Mouse (Mus musculus): ENCODE data around the gene March6.

Gene March6

DNA sequence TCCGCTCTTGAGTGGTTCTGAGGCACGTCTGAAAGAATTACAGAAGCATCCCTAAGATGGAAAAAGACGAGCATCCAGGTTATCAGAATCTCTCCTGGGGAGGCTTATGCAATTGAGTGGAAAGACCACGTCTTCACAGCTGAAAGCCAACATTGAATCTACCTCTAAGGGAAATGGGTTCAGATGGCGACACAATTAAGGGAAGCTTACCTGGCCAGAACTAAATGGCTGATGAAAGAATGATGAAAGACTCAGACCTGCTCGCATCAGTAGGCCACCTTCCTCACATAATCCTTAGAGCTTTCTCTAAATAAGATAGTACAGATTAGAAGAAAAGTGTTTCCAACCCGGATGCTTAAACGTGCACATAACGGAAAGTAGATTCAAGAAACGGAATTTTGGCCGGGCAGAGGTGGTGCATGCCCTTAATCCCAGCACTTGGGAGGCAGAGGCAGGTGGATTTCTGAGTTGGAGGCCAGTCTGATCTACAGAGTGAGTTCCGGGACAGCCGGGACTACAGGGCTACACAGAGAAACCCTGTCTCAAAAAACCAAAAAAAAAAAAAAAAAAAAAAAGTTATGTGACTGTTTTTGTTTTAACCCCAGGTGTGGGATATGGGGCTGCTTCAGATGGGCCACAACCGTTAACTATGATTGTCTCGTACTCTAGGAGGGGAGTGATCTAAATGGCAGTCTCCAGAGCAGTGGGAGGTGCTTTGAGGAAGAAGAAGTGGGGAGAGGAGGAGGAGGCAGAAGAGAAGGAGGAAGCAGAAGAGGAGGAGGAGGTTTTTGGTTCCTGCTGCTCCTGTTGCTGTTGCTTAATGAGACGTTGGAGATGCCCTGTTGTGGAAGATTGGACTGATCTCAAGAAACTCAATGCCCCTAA lies 835 bp upstream of the March6 start:
- ChIA-PET POLR2A (interaction anchor here in 3 of 4 experiments (0.6 to 2.8 kb wide), 20 partner anchors 8 to 308 kb away, joined by 3 to 12 read pairs (median 3); partner anchors contain the start of genes Cct5 (in 2 of the 3), Fam173b (in 2 of the 3), Ropn1l (in 2 of the 3) and Dap (in 1 of the 3)), CTCF (interaction anchor here in 1 of 4 experiments (0.6 kb wide), 1 partner anchor 8 kb away, joined by 3 read pairs; no protein-coding TSS in a partner anchor)

GRCm38 (mm10) chr15:31529811-31530658 lies 818 bp downstream of the March6 start:
- ChIA-PET CTCF (no interaction called here), POLR2A (interaction anchor here in 2 of 4 experiments (0.9 to 1.8 kb wide), 4 partner anchors 27 to 71 kb away, joined by 3 to 7 read pairs (median 3); partner anchors contain the start of genes Cct5 (in 1 of the 2) and Fam173b (in 1 of the 2))

GRCm38 (mm10) chr15:31529103-31529502 lies 1.8 kb downstream of the March6 start:
- POLR2A ChIA-PET: interaction anchor here in 1 of 4 experiments (0.9 kb wide), 1 partner anchor 27 kb away, joined by 3 read pairs; no protein-coding TSS in a partner anchor
- CTCF ChIA-PET: no interaction called here

GRCm38 (mm10) chr15:31528477-31528876 lies 2.4 kb downstream of the March6 start:
- CTCF ChIA-PET: no interaction called here

GRCm38 (mm10) chr15:31526463-31526862 lies 4.4 kb downstream of the March6 start:
- POLR2A ChIA-PET: interaction anchor here in 1 of 4 experiments (1.0 to 1.3 kb wide), 2 partner anchors 9 to 36 kb away, joined by 3 to 8 read pairs; no protein-coding TSS in a partner anchor
- CTCF ChIA-PET: no interaction called here

More at GRCm38 (mm10) chr15:31528477-31528876, 2.4 kb downstream of the March6 start:
- POLR2A ChIA-PET: interaction anchor here in 1 of 4 experiments (0.6 to 1.3 kb wide), 3 partner anchors 19 to 79 kb away, joined by 3 to 6 read pairs (median 4); no protein-coding TSS in a partner anchor

DNA sequence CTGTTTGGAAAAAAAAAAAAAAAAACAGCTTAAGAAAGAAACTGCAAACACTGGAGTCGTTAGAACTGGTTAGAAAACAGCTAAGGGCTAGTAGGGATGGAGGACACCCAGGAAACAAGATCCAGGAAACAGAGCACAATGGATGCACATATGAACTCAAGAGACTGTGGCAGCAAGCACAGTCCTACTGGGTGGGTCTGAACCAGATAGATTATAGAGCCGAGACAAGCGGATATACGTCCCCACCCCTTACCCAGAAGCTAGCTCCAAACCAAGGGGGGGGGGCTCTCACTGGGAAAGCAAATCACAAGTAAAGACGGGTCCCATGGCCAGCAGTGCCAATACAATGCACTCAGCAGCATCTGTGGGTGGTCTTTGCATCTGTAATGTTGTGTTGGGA lies 11.9 kb downstream of the March6 start:
- ChIA-PET CTCF (interaction anchor here in 2 of 4 experiments (0.6 to 0.7 kb wide), 2 partner anchors 204 to 511 kb away, joined by 3 to 4 read pairs; no protein-coding TSS in a partner anchor), POLR2A (interaction anchor here in 3 of 4 experiments (0.6 to 0.7 kb wide), 4 partner anchors 18 to 1085 kb away, joined by 3 to 4 read pairs (median 4); no protein-coding TSS in a partner anchor)

- CTCF ChIA-PET: no interaction called here
- POLR2A ChIA-PET: interaction anchor here in 1 of 4 experiments (0.6 kb wide), 1 partner anchor 175 kb away, joined by 4 read pairs; no protein-coding TSS in a partner anchor
Observed at GRCm38 (mm10) chr15:31518371-31518770, 12.5 kb downstream of the March6 start.

- CTCF ChIA-PET: no interaction called here
- POLR2A ChIA-PET: no interaction called here
Observed at GRCm38 (mm10) chr15:31517186-31517585, 13.7 kb downstream of the March6 start.

GRCm38 (mm10) chr15:31511795-31512194 lies 19.1 kb downstream of the March6 start:
- POLR2A ChIA-PET: interaction anchor here in 2 of 4 experiments (0.8 to 1.3 kb wide), 2 partner anchors 77 to 90 kb away, joined by 3 to 4 read pairs; partner anchors contain the start of genes Cct5 (in 1 of the 2) and Fam173b (in 1 of the 2)
- CTCF ChIA-PET: no interaction called here

GRCm38 (mm10) chr15:31511406-31511771 lies 19.5 kb downstream of the March6 start:
- POLR2A ChIA-PET: interaction anchor here in 1 of 4 experiments (0.8 kb wide), 1 partner anchor 90 kb away, joined by 3 read pairs; the partner anchor contains the start of genes Cct5 and Fam173b
- CTCF ChIA-PET: interaction anchor here in 1 of 4 experiments (1.1 kb wide), 1 partner anchor 85 kb away, joined by 3 read pairs; no protein-coding TSS in a partner anchor

- ChIA-PET POLR2A (interaction anchor here in 1 of 4 experiments (0.5 to 1.1 kb wide), 3 partner anchors 19 to 81 kb away, joined by 3 read pairs; no protein-coding TSS in a partner anchor), CTCF (interaction anchor here in 1 of 4 experiments (1.1 kb wide), 1 partner anchor 84 kb away, joined by 3 read pairs; no protein-coding TSS in a partner anchor)
Observed at GRCm38 (mm10) chr15:31510477-31511405, 20.1 kb downstream of the March6 start.

- ChIA-PET CTCF (no interaction called here), POLR2A (no interaction called here)
Observed at GRCm38 (mm10) chr15:31505082-31505481, 25.8 kb downstream of the March6 start.

DNA sequence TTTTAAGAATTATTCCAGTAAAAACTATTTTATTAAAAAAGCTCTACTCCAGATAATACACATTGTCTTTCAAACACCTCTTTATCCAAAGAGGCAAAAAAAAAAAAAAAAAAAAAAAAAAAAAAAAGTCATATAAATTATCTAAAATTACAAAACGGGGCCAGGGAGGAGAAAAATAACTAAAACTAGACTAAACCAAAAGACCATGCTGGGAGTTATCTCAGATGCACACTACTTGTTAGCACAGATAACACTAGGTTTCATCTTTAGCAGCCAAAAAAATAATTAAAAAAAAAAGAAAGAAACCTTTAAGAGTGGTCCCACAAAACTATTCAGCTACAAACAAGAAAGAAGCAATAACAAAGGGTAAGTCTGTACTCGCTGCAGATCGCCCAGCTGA lies 27.4 kb downstream of the March6 start:
- CTCF ChIA-PET: no interaction called here
- POLR2A ChIA-PET: interaction anchor here in 1 of 4 experiments (0.7 kb wide), 1 partner anchor 30 kb away, joined by 6 read pairs; no protein-coding TSS in a partner anchor

DNA sequence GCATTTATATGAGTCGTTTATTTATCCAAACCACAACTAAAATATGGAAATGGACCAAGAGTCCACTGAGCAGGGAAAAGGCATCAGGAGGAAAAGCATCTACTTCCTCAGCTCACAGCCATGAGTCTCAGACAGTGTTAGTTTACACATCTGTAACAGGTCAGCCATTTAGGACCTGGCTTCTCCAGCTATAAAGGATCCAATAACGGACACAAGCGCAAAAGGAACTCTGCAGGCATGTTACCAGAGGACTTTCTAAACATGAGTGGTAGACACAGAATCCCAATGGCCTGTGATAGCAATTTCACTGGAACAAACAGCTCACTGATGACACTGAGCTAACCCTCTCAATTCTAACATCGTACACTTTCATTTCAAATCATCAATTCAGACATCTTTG lies 27.9 kb downstream of the March6 start:
- ChIA-PET POLR2A (interaction anchor here in 1 of 4 experiments (0.7 kb wide), 1 partner anchor 30 kb away, joined by 6 read pairs; no protein-coding TSS in a partner anchor), CTCF (no interaction called here)

GRCm38 (mm10) chr15:31502313-31502712 lies 28.5 kb downstream of the March6 start:
- ChIA-PET CTCF (no interaction called here), POLR2A (interaction anchor here in 1 of 4 experiments (1.0 kb wide), 1 partner anchor 27 kb away, joined by 3 read pairs; no protein-coding TSS in a partner anchor)

DNA sequence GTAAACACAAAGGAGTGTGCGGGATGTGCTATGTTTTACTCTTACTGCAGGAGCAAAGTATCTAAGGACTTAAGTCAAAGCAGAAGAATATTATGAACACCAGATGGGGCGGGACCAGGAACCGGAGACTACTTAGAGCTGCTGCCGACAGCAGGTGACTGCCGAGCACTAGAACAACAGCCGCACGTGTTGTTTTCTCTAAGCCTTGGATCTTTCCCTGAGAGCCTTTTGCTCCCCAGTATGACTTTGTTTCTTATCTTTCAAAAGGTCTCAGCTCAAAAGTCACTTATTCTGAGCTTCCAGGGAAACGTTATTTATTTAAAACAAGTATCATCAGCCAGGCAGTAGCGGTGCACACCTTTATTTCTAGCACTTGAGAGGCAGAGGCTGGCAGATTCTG lies 36.0 kb downstream of the March6 start:
- CTCF ChIA-PET: interaction anchor here in 2 of 4 experiments (0.6 to 0.7 kb wide), 2 partner anchors 51 to 274 kb away, joined by 3 read pairs; no protein-coding TSS in a partner anchor
- POLR2A ChIA-PET: interaction anchor here in 3 of 4 experiments (0.5 to 1.3 kb wide), 6 partner anchors 14 to 577 kb away, joined by 3 to 9 read pairs (median 4); no protein-coding TSS in a partner anchor

- ChIA-PET CTCF (interaction anchor here in 1 of 4 experiments (0.7 kb wide), 1 partner anchor 51 kb away, joined by 3 read pairs; no protein-coding TSS in a partner anchor), POLR2A (interaction anchor here in 3 of 4 experiments (0.5 to 1.3 kb wide), 5 partner anchors 53 to 576 kb away, joined by 3 to 9 read pairs (median 4); no protein-coding TSS in a partner anchor)
Observed at GRCm38 (mm10) chr15:31494310-31494709, 36.5 kb downstream of the March6 start.
